Mouse (Mus musculus) left cerebral cortex, adult 8-10 months (tissue): ENCODE measurements at regions not wholly inside any gene's neighbourhood (a gene's known extent, or its start where the extent isn't known, plus 50 kb on each side); places are given as distances from the start of the nearest gene placed in this dataset.

Experiments
- DNase-seq, 2 experiments: peaks; one replicate each; pipeline ENCODE4 v3.0.0; 2022; ENCODE audit warnings: low spot score in 2 of 2

DNA sequence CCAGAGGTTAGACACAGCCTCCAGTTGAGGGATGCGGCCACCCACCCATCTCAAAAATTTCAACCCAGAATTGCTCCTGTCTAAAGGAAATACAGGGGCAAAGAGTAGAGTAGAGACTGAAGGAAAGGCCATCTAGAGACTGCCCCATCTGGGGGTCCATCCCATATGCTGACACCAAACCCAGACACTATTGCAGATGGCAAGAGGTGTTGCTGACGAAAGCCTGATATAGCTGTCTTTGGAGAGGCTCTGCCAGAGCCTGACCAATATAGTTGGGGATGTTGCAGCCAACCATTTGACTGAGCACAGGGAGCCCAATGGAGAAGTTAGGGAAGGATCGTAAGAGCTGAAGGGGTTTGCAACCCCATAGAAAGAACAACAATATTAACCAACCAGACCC, 141.6 kb upstream of the Reg3b start:
- DNase-seq = no peak

DNA sequence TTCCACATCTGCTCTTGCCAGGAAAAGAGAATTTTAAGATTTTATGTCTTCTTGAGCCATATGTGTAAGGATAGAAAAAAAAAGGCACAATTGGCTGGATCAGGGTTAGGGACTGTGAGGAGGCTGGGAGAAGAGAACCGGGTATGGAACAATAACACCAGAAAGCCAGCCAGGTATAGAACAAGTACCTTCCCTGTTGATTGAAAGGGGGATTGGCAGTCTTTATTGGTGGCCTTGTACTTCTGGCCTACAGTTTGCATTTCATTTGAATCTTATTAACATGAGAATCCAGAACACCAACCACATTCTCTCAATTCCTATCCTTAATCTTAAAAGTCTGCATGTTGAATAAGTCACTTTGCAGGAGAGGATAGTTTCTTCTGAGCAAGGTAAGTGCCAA, 126.1 kb upstream of the Reg3b start:
- DNase-seq = no peak

DNA sequence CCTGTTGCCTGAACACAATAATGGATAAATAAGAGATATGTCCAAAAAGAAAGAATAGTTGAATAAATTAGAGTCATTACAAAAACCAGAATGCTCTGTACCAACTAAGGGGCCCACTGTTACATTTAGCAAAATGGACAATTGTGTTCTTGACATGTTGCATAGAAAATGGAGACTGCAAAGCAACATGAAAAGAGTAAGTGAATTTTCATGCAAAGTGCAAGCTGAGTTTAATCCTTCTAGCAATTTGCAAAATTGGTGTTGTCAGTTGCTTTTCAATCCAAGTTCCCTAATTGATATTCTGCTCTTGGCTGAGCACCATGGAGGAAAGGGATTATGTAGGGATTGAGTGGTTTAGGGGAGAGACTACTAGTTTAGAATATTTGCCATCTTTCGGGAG, 125.4 kb upstream of the Reg3b start:
- no peak for DNase-seq

DNA sequence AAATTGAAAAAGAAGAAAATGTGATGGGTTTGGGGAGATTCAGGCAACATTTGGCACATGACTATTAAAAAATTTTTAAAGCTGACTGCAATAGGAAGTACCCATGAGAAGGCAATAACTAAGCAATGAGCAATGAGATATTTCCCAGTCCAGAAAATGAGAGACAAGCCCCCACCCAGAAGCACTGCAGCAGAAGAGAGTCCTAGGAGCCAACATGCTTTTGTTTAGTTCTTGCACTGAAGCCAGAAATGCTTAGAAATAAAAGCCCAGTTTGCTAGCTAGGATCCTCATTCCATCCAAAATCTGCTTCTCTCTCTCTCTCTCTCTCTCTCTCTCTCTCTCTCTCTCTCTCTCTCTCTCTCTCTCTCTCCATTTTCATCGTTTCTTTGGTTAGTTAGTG, 120.4 kb upstream of the Reg3b start:
- no peak for DNase-seq

DNA sequence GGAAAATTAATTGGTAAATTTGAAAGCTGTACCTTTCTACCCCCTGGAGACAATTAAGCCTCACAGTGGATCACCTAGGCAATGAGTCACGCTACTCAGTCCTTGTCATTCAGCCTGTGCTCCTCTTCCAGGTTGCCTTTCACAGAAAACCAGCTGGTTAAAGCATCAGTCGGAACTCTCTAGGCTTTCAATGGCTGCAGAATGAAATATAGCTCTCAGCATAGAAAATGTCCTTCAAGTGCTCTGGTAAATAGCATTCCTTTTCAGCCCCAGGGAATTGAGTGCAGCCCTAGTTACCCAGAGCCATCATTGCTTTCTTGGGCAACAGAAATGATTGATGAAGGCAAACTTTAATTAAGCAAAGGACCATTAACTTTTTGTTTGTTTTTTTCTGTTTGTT, 119.9 kb upstream of the Reg3b start:
- DNase-seq = no peak

DNA sequence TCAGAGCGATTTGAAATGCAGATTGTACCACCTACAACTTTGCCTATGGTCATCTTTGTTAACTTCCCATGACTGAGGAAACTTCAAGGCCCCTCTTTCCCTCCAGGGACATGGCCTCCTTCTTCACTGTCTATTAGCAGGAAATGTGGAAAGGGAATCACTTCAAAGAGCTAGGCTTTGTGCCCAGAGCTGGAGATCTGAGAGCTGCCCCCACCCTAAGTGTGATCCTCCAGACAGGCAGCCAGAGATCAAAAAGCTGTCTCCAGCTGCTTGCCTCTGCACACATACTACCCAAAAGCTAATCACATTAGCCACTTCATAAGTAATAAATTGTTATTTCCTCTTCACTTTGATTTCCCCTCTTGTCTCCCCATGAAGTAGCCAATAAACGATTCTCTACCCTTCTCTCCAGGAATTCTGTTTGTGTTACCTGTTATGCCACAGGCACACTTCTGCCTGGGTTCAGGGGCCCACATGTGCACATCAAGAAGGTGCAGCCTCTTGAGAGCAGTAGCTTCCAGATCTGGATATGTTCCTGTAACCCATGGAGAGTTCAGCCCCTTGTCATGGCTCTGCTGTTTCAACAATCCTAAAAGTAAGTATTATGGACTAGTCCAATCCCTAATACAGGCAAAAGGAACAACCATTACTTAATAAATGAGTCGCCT, 98.4 kb upstream of the Reg3b start:
- no peak for DNase-seq

DNA sequence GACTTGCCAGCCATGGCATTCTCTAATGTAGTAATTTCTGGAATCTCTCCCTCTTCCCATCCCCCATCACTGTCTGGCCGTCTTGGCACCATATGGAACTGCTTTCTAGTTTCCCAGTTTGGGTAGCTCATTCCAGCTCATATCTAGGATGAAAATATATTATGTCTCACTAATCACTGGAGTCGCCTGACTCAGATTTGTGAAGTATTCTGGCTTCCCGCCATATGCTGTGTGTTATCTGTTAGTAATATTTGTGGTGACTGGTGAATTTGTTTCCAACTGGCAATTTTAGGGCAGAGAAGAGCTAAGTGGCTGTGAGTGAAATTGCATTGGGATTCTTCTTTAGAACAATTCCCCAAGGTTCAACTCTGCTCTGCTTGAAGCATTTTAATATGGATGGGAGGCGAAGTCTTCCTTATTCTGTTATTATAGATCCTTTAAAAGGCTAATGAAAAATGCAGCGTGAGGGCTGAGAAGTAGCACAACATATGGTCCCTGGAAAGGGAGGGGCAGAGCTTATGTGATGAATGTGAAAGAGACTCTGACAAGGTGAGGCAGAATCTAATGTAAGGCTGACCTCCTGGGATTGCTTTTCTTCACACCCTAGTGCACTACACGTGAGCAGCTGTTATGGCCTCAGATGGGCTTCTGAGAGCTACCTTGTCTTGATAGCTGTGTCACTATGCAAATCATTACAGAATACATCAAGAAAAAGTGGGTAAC, 92.3 kb upstream of the Reg3b start:
- DNase-seq = no peak

DNA sequence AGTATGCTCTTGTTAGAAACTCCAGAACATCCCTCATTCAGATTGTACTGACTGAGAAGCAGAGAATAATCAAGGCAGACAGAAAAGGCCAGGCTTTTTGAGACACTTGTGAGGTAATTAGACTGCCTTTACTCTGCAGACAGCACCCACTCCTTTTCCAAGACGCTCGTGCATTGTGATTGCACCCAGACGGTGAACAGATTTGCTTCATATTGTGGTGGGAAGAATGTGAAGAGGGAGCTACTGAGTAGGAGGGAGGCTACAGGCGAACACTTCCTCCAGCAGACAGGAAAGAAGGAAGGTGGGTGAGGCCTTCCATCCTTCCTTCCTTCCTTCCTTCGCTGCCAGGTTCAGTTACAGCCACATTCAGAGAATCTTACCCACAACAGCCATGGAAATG, 89.9 kb upstream of the Reg3b start:
- DNase-seq = peak; percentile 3 to 58

DNA sequence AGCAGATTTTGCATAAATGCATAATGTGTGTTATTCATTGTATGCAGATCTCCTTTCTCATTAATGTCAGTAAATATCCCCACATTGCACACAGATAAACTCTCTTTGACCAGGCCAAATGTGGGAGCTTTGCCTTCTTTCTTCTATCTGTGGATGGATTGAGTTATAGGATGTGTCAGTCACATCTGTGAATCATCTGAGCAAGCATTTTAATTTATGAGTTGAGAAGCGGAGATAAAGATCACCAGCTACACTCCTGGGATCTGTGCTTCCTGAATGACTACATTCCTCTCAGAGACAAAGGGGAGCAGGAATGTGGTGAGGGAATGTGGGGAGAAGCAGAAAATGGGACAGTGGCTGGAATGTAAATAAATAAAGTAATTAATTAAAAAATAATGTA, 75.8 kb upstream of the Reg3b start:
- no peak for DNase-seq

DNA sequence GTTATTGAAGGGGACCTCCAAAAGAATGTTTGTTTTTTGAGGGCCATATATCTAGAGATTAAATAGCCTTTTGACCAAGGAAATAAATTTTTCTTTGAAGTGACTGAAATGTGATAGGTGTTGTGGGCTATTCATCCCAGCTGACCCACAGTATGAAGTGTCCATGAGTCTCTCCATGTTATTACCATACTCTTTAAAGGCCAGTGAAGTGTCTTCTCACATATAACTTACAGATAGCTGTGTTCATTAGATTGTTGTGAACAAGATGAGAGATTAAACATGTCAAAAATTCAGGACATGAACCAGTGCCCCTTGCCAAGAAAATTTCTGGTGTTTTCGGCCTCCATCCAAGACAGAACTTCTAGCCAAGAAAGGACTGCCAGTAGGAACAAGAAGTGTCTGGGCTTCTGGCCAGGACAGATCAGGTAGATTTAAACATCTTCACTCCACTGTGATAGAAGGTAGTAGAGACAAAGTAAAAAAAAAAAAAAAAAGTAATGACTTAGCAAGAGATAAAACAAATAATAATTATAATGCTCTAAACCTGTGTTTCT, 67.2 kb upstream of the Reg3b start:
- DNase-seq = no peak
